Mouse (Mus musculus): ENCODE results near the gene Baz2b. TPM values are rescaled to one million over a fixed set of nuclear protein-coding genes. Genes with fewer than 3 reads are reported as not detected.

Baz2b gene
- polyA plus RNA-seq, 1 experiment from 2014 or later, result 71.0 TPM

GRCm38 (mm10) chr2:60176087-60176486 is 33.6 kb downstream of the Baz2b start:
- DNase-seq (ENCODE audit: low spot score) (no peak), ATAC-seq (ENCODE audit: insufficient read depth, low FRiP score, low TSS enrichment) (no peak)
- Histone ChIP-seq H3K9me3 (ENCODE audit: control insufficient read depth, low read length) (no peaks in the 10 kb centered on the region), H3K36me3 (ENCODE audit: control insufficient read depth, insufficient read depth, low read length) (no peaks in the 10 kb centered on the region), H3K4me1 (ENCODE audit: control insufficient read depth, insufficient read depth, low read length) (no peaks in the 10 kb centered on the region), H3K4me2 (ENCODE audit: low read depth) (no peak overlapping the region), H3K27me3 (ENCODE audit: control insufficient read depth, insufficient read depth, low read length) (no peaks in the 10 kb centered on the region), H3K4me3 (ENCODE audit: low read depth, low read length) (no peak overlapping the region), H3K9ac (ENCODE audit: low read length) (no peak overlapping the region), H3K27ac (ENCODE audit: low read depth, low read length) (no peak overlapping the region)
- WGBS, result 90% methylated on average over 5 of the region's 5 CpGs

- no peak overlapping the region for H3K9ac ChIP-seq (ENCODE audit: low read length)
- no peaks in the 10 kb centered on the region for H3K36me3 ChIP-seq (ENCODE audit: control insufficient read depth, insufficient read depth, low read length)
- H3K9me3 ChIP-seq (ENCODE audit: control insufficient read depth, low read length), result no peaks in the 10 kb centered on the region
- DNase-seq (ENCODE audit: low spot score), result no peak
- WGBS, result 90% methylated on average over 2 of the region's 4 CpGs
- H3K27me3 ChIP-seq (ENCODE audit: control insufficient read depth, insufficient read depth, low read length), result no peaks in the 10 kb centered on the region
- no peak for ATAC-seq (ENCODE audit: insufficient read depth, low FRiP score, low TSS enrichment)
- no peak overlapping the region for H3K4me2 ChIP-seq (ENCODE audit: low read depth)
- no peak overlapping the region for H3K4me3 ChIP-seq (ENCODE audit: low read depth, low read length)
- H3K27ac ChIP-seq (ENCODE audit: low read depth, low read length), result no peak overlapping the region
- no peaks in the 10 kb centered on the region for H3K4me1 ChIP-seq (ENCODE audit: control insufficient read depth, insufficient read depth, low read length)
Measured at GRCm38 (mm10) chr2:60175078-60175477, 34.6 kb downstream of the Baz2b start.

- H3K27me3 ChIP-seq (ENCODE audit: control insufficient read depth, insufficient read depth, low read length), result no peaks in the 10 kb centered on the region
- H3K4me2 ChIP-seq (ENCODE audit: low read depth), result no peak overlapping the region
- H3K9ac ChIP-seq (ENCODE audit: low read length), result no peak overlapping the region
- no peak overlapping the region for H3K27ac ChIP-seq (ENCODE audit: low read depth, low read length)
- H3K4me1 ChIP-seq (ENCODE audit: control insufficient read depth, insufficient read depth, low read length), result no peaks in the 10 kb centered on the region
- ATAC-seq (ENCODE audit: insufficient read depth, low FRiP score, low TSS enrichment) (no peak), DNase-seq (ENCODE audit: low spot score) (no peak)
- H3K36me3 ChIP-seq (ENCODE audit: control insufficient read depth, insufficient read depth, low read length), result no peaks in the 10 kb centered on the region
- no peak overlapping the region for H3K4me3 ChIP-seq (ENCODE audit: low read depth, low read length)
- 90% methylated on average over 4 of the region's 4 CpGs for whole genome bisulfite sequencing
- H3K9me3 ChIP-seq (ENCODE audit: control insufficient read depth, low read length), result no peaks in the 10 kb centered on the region
Measured at GRCm38 (mm10) chr2:60173595-60173994, 36.0 kb downstream of the Baz2b start.

GRCm38 (mm10) chr2:60173190-60173589 is 36.4 kb downstream of the Baz2b start:
- no peaks in the 10 kb centered on the region for H3K27me3 ChIP-seq (ENCODE audit: control insufficient read depth, insufficient read depth, low read length)
- WGBS, result 61% methylated on average over 3 of the region's 3 CpGs

GRCm38 (mm10) chr2:60172531-60172914 is 37.1 kb downstream of the Baz2b start:
- DNase-seq (ENCODE audit: low spot score) (no peak), ATAC-seq (ENCODE audit: insufficient read depth, low FRiP score, low TSS enrichment) (no peak)
- Histone ChIP-seq H3K9ac (ENCODE audit: low read length) (no peak overlapping the region), H3K4me2 (ENCODE audit: low read depth) (no peak overlapping the region), H3K27ac (ENCODE audit: low read depth, low read length) (no peak overlapping the region), H3K9me3 (ENCODE audit: control insufficient read depth, low read length) (no peaks in the 10 kb centered on the region), H3K27me3 (ENCODE audit: control insufficient read depth, insufficient read depth, low read length) (no peaks in the 10 kb centered on the region), H3K36me3 (ENCODE audit: control insufficient read depth, insufficient read depth, low read length) (no peaks in the 10 kb centered on the region), H3K4me3 (ENCODE audit: low read depth, low read length) (no peak overlapping the region), H3K4me1 (ENCODE audit: control insufficient read depth, insufficient read depth, low read length) (no peaks in the 10 kb centered on the region)
- WGBS, result 75% methylated on average over 2 of the region's 2 CpGs

More at GRCm38 (mm10) chr2:60173190-60173589, 36.4 kb downstream of the Baz2b start:
- H3K9ac ChIP-seq (ENCODE audit: low read length), result no peak overlapping the region
- DNase-seq (ENCODE audit: low spot score) (no peak), ATAC-seq (ENCODE audit: insufficient read depth, low FRiP score, low TSS enrichment) (no peak)
- H3K36me3 ChIP-seq (ENCODE audit: control insufficient read depth, insufficient read depth, low read length), result no peaks in the 10 kb centered on the region
- H3K27ac ChIP-seq (ENCODE audit: low read depth, low read length), result no peak overlapping the region
- no peaks in the 10 kb centered on the region for H3K4me1 ChIP-seq (ENCODE audit: control insufficient read depth, insufficient read depth, low read length)
- no peaks in the 10 kb centered on the region for H3K9me3 ChIP-seq (ENCODE audit: control insufficient read depth, low read length)
- no peak overlapping the region for H3K4me2 ChIP-seq (ENCODE audit: low read depth)
- no peak overlapping the region for H3K4me3 ChIP-seq (ENCODE audit: low read depth, low read length)

- H3K27ac ChIP-seq (ENCODE audit: low read depth, low read length), result no peak overlapping the region
- WGBS, result 85% methylated on average over 7 of the region's 7 CpGs
- no peak overlapping the region for H3K9ac ChIP-seq (ENCODE audit: low read length)
Measured at GRCm38 (mm10) chr2:60171786-60172530, 37.7 kb downstream of the Baz2b start.

GRCm38 (mm10) chr2:60166878-60167277 is 42.8 kb downstream of the Baz2b start:
- Histone ChIP-seq H3K4me2 (ENCODE audit: low read depth) (no peak overlapping the region), H3K4me1 (ENCODE audit: control insufficient read depth, insufficient read depth, low read length) (no peaks in the 10 kb centered on the region), H3K9ac (ENCODE audit: low read length) (no peak overlapping the region), H3K27ac (ENCODE audit: low read depth, low read length) (no peak overlapping the region), H3K27me3 (ENCODE audit: control insufficient read depth, insufficient read depth, low read length) (no peaks in the 10 kb centered on the region), H3K9me3 (ENCODE audit: control insufficient read depth, low read length) (no peaks in the 10 kb centered on the region), H3K4me3 (ENCODE audit: low read depth, low read length) (no peak overlapping the region), H3K36me3 (ENCODE audit: control insufficient read depth, insufficient read depth, low read length) (no peaks in the 10 kb centered on the region)
- ATAC-seq (ENCODE audit: insufficient read depth, low FRiP score, low TSS enrichment) (no peak), DNase-seq (ENCODE audit: low spot score) (no peak)
- WGBS, result 81% methylated on average over 4 of the region's 4 CpGs

More at GRCm38 (mm10) chr2:60171786-60172530, 37.7 kb downstream of the Baz2b start:
- Histone ChIP-seq H3K9me3 (ENCODE audit: control insufficient read depth, low read length) (no peaks in the 10 kb centered on the region), H3K4me1 (ENCODE audit: control insufficient read depth, insufficient read depth, low read length) (no peaks in the 10 kb centered on the region), H3K4me3 (ENCODE audit: low read depth, low read length) (no peak overlapping the region), H3K36me3 (ENCODE audit: control insufficient read depth, insufficient read depth, low read length) (no peaks in the 10 kb centered on the region), H3K27me3 (ENCODE audit: control insufficient read depth, insufficient read depth, low read length) (no peaks in the 10 kb centered on the region), H3K4me2 (ENCODE audit: low read depth) (no peak overlapping the region)
- DNase-seq (ENCODE audit: low spot score), result no peak
- no peak for ATAC-seq (ENCODE audit: insufficient read depth, low FRiP score, low TSS enrichment)

- Histone ChIP-seq H3K9ac (ENCODE audit: low read length) (no peak overlapping the region), H3K9me3 (ENCODE audit: control insufficient read depth, low read length) (no peaks in the 10 kb centered on the region), H3K36me3 (ENCODE audit: control insufficient read depth, insufficient read depth, low read length) (no peaks in the 10 kb centered on the region), H3K4me1 (ENCODE audit: control insufficient read depth, insufficient read depth, low read length) (no peaks in the 10 kb centered on the region), H3K27ac (ENCODE audit: low read depth, low read length) (no peak overlapping the region), H3K27me3 (ENCODE audit: control insufficient read depth, insufficient read depth, low read length) (no peaks in the 10 kb centered on the region), H3K4me2 (ENCODE audit: low read depth) (no peak overlapping the region), H3K4me3 (ENCODE audit: low read depth, low read length) (no peak overlapping the region)
- DNase-seq (ENCODE audit: low spot score) (no peak), ATAC-seq (ENCODE audit: insufficient read depth, low FRiP score, low TSS enrichment) (no peak)
- 93% methylated on average over 11 of the region's 11 CpGs for WGBS
Measured at GRCm38 (mm10) chr2:60165679-60166078, 44.0 kb downstream of the Baz2b start.

- ATAC-seq (ENCODE audit: insufficient read depth, low FRiP score, low TSS enrichment) (no peak), DNase-seq (ENCODE audit: low spot score) (no peak)
- no peaks in the 10 kb centered on the region for H3K9me3 ChIP-seq (ENCODE audit: control insufficient read depth, low read length)
- H3K36me3 ChIP-seq (ENCODE audit: control insufficient read depth, insufficient read depth, low read length), result no peaks in the 10 kb centered on the region
- no peaks in the 10 kb centered on the region for H3K4me1 ChIP-seq (ENCODE audit: control insufficient read depth, insufficient read depth, low read length)
- no peak overlapping the region for H3K4me3 ChIP-seq (ENCODE audit: low read depth, low read length)
- H3K4me2 ChIP-seq (ENCODE audit: low read depth), result no peak overlapping the region
- no peaks in the 10 kb centered on the region for H3K27me3 ChIP-seq (ENCODE audit: control insufficient read depth, insufficient read depth, low read length)
- no peak overlapping the region for H3K27ac ChIP-seq (ENCODE audit: low read depth, low read length)
- no peak overlapping the region for H3K9ac ChIP-seq (ENCODE audit: low read length)
- 82% methylated on average over 2 of the region's 2 CpGs for WGBS
Measured at GRCm38 (mm10) chr2:60163744-60164143, 45.9 kb downstream of the Baz2b start.

All from neural tube, embryonic 11.5 days (tissue).